Mouse (Mus musculus): ENCODE measurements around the gene Gm21883. TPM values are rescaled to one million over a fixed set of nuclear protein-coding genes. Genes with fewer than 3 reads are reported as not detected.

Gm21883 gene
- total RNA-seq (2023), result not detected

GRCm38 (mm10) chrX:31574183-31574582 is at the start of gene Gm21883:
Gene Gm21883 (minus strand): TSS chrX:31574283.

GRCm38 (mm10) chrX:31618820-31619219 is 44.7 kb upstream of the Gm21883 start, which contains the start of gene Spin2e:
Gene Spin2e (minus strand): TSS chrX:31618920.

Other genes with a start within 250 kb of the Gm21883 start
- gene Btbd35f26, start 237.8 kb downstream of the Gm21883 start, total RNA-seq (2023), result not detected
- gene Btbd35f19, start 190.4 kb downstream of the Gm21883 start, total RNA-seq (2023), result not detected
- not detected for gene Spin2e, start 44.6 kb upstream of the Gm21883 start, total RNA-seq (2023)
- gene Btbd35f25, start 142.9 kb upstream of the Gm21883 start, total RNA-seq (2023), result not detected

All from neutrophil, adult 83 days (primary cell).